Mouse (Mus musculus) cortical plate, adult 2 months (tissue): ENCODE results near the gene Chrna9.

Experiments
- CTCF ChIP-seq: fragments of 200-500 bp; IDR thresholded peaks from 2 replicates; pipeline ENCODE4 v1.5.1; 2011; ENCODE audit warnings: mild to moderate bottlenecking, control low read depth, low read length; ENCODE audit not compliant: insufficient read depth; ENCODE audit errors: extremely low read depth
- POLR2A ChIP-seq: fragments of 200-500 bp; IDR thresholded peaks from 2 replicates; pipeline ENCODE4 v1.6.1; 2011; ENCODE audit warnings: mild to moderate bottlenecking, low read length, control low read depth; ENCODE audit not compliant: insufficient read depth; ENCODE audit errors: extremely low read depth

GRCm38 (mm10) chr5:66013999-66014398 lies 79.3 kb downstream of the Chrna9 start:
- TF ChIP-seq POLR2A (no peak), CTCF (no peak)
